Mouse (Mus musculus): ENCODE data around the gene Usp9y. TPM values are rescaled to one million over a fixed set of nuclear protein-coding genes. Genes with fewer than 3 reads are reported as not detected.
A peak's percentile ranks its signal among the peaks of the same experiment; 100 is the strongest.

The Usp9y gene
- not detected for total RNA-seq (2021)

GRCm38 (mm10) chrY:1459682-1460081, at the start of gene Usp9y:
Gene Usp9y, minus strand, starts transcription at chrY:1459782.
- intact Hi-C loops (cut with DNase I): no loop called here
- DNase-seq: no peak

- no peak for DNase-seq
- intact Hi-C loops (cut with DNase I): no loop called here
Observed at GRCm38 (mm10) chrY:1293708-1294107, 165.9 kb downstream of the Usp9y start.

DNA sequence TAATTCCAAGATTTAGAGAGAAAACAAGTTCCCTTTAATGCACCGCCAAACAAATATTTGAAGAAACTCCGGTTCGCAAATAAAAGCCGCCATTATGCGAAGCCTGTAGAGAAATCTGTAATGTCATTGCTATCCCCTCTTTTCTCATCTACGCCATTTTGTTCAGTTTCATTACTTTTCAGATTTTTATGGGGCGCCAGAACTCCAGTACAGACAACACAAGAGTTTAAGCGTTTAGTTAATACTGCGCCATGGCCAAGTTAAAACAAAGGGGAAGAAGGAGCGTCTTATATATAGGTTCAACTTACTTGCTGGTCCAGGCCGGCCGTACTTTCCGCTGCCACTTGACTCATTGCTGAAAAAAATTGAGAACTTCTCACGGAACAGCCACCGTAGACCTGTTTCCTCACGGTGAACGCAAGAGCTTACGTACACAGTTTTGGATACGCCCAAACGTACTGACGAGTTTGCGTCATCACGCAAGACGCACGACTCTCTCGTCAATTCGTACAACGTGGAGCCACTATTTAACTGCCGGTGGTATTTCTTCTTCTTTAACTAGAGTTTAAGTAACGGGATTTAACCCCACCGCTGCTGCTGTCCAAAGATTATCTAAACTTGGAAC, 173.3 kb downstream of the Usp9y start, which contains the start of gene Ddx3y:
Gene Ddx3y (minus strand): TSS at position 459 of the 625 bp plus-strand sequence.
- intact Hi-C loops (cut with DNase I): no loop called here
- DNase-seq: peak; percentile 67

DNA sequence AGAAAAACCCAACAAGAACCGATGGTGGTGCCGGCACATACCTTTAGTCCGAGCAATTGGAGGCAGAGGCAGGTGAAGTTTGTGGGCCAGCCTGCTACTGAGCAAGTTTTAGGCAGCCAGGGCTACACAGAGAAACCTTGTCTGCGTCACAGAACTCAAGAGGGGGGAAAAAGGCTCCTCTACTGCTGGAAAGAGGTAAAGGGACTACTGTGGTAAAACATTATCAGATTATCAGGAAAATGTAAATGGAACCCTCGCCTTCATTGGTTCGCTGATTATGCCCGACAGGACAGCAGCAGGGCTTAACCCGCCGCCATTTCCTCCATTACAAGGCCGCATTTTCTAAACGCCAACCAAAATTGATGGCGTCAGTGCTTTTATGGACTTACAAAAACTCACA, 173.8 kb downstream of the Usp9y start:
- intact Hi-C loops (cut with DNase I): no loop called here
- peak; percentile 2 for DNase-seq

Other genes starting within 250 kb of the Usp9y start
- 10 to 100 TPM in 1 of 2 experiments, not detected in 1; 20.5 TPM for gene Uty, start 214.0 kb downstream of the Usp9y start, total RNA-seq (2021)
- 10 to 100 TPM in 1 of 2 experiments, not detected in 1; 44.4 TPM for gene Ddx3y, start 173.2 kb downstream of the Usp9y start, total RNA-seq (2021)

All from left cerebral cortex, postnatal 4 days (tissue).